Mouse (Mus musculus): ENCODE data around the gene Ptprr.

Gene Ptprr

DNA sequence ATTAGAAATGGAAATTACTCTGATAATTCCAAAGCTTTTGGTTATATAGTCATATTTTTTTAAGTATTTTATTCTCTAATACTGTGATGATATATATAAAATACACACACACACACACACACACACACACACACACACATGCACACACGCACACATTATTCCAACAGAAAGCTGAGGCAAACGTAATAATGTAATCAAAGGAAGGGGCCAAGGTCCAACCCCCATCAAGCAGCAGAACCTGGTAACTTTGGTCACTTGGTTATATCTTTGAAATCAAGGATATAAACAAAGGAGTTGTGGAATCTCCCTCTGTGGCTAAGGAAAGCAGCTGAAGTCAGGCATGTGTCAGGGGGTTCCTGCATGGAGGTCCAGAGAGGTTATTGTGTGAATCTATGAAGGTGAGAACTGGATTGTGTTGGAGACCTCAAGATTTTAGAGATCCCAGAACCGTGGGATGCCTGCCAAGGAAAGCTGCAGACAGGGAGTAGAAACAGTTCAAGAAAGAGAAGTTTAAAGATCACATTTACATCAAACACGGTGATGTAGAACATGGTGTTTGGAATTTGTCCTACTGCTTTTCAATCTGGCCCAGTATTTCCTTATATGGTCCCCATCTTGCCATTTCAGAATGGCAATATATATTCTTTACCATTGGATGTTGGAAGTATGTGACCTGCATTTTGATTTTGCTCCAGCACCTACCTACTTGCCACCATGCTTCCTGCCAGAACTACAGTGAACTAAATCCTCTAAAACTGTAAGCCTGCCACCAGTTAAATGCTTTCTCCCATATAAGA, 98.1 kb downstream of the Ptprr start:
- no peak for DNase-seq (ENCODE audit: low read depth in 1 of 2, low spot score in 2 of 2)

DNA sequence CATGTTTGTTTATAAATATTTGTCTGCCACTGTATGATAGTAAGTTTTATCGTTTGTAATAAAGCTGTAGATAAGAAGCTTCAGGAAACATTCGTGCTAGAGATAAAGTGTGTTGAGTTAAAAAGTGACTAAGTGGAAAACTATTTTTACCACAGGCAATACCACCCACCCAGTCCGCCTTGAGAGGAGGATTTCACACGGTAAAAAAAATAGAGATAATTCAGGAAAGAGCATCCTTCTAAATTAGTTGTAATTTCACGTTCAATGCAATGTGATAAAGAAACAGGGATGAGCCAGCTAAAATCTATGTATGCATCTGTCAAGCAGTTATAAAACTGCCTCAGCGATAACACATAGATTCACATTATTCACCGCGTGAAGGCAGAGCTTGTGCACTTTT, 99.0 kb downstream of the Ptprr start:
- no peak for DNase-seq (ENCODE audit: low read depth in 1 of 2, low spot score in 2 of 2)

DNA sequence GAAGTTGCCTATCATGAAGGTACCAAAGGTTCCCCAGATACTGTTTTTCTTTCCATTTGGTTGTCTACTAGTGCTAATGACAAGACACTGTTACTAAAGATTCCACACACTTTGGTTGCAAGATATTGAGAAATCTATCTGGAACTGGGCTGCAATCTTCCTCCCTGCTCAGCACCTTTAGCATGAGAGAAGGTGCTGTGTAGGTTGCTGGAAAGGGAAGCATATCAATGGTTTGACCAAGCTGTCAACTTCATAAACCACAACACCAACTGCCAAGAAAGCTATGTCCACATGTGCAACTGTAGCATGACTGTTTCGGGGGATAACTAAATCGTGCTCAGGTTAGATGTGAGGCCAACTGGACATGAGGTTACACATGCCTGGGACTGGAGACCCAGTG, 103.5 kb downstream of the Ptprr start:
- DNase-seq (ENCODE audit: low read depth in 1 of 2, low spot score in 2 of 2): no peak

DNA sequence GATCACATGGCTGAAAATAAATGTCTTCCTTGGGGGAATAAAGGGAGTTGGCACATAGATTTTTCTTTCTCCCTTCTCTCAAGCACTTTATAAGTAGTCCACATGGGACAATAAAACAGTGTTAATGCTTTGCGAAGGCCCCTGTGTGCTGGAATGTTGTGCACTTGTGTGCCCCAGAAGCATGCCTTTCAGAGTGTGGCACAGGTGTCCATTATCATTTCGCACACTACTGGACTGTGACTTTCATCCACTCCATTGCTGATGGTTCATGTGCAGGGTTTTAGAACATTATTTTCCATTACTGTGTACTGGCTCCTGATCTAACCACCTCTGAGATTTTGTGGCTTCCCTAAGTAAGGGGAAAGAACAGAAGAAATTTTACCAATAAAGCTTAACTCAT, 105.8 kb downstream of the Ptprr start:
- DNase-seq (ENCODE audit: low read depth in 1 of 2, low spot score in 2 of 2): no peak

DNA sequence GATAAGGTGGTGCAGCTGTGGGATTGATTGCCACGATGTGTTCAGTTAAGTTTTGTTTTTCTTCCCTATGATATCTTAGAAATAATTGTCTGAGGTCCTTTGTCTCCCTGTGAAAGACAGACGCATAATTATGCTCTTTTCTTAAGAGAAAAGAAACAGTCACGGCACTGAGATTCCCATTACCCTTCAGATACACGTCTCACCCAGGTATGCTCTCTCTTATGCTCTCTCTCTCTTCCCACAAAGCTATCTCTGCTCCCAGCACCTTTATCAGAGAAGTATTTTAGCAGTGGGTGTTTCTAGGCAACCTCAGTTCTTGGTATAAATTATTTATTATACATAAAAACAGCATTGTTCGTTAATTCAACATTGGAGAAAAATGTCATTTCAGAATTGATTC, 107.4 kb downstream of the Ptprr start:
- no peak for DNase-seq (ENCODE audit: low read depth in 1 of 2, low spot score in 2 of 2)

DNA sequence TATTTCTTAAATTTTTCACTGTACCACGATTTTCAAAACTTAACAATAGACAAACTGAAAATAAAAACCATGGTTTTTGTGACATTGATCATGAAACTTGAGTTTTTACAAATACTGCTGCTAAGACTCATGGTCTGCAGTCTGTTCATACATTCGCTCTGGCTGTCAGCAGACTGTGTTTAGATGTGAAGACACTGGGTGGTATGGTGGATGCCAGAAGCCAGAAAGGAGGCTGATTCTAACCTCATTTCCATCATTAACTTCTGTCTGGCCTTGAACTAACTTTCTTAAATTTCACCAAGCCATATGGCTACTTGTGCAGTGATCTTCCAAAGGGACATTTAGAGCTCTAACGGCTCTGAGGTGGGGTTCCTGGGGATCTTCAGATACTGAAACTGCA, 112.4 kb downstream of the Ptprr start:
- DNase-seq (ENCODE audit: low read depth in 1 of 2, low spot score in 2 of 2): no peak

DNA sequence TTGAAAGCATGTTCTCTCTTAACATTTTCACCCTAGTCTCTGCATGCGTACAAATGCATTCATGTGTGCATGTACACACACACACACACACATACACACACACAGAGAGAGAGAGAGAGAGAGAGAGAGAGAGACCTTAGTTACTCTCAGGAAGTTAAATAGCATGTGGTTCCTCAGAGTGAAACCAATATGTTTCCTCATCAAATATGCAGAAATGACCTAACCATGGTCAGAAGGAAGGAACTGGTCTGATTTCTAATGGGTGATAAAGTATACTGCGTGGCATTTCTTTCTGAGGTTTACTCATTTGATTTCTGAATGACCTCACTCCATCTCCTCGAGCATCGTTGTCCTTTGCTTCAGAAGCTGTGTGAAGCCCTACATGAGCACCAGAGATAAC, 113.2 kb downstream of the Ptprr start:
- DNase-seq (ENCODE audit: low read depth in 1 of 2, low spot score in 2 of 2): no peak

DNA sequence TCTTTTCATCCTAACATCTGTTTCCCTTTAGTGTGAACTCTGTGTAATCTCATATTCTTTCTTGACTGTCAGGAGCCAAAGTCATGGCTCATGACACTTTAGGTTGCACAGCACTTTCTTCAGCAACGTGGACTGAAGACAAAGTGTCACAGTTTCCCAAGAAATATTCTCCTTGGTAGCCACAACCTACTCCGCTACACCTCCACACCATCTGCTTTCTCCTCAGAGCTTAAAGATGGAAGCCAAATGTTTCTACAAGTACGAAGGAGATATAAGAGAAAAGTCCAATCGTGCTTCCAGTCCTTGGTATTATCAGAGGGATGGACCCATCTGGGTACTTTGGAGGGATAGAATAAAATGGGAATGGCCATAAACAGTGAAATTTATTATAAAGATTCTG, 114.2 kb downstream of the Ptprr start:
- DNase-seq (ENCODE audit: low read depth in 1 of 2, low spot score in 2 of 2): no peak

DNA sequence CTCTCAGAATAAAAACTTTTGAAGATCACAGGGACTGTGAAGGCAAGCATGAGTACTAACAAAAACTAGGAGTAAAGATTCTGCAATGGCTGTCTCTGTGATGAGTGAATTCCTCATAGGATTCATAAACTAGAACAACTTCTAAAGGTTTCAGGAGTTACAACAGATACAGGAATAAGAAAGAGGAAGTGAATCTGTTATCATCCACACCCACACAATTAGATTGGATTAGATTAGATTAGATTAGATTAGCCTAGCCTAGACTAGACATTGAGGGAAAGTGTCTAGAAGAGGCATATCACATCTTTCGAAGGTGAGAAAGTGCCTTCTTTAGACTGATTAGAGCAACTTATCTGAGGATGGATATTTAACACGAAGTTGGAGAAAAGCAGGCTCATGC, 117.2 kb downstream of the Ptprr start:
- no peak for DNase-seq (ENCODE audit: low read depth in 1 of 2, low spot score in 2 of 2)

DNA sequence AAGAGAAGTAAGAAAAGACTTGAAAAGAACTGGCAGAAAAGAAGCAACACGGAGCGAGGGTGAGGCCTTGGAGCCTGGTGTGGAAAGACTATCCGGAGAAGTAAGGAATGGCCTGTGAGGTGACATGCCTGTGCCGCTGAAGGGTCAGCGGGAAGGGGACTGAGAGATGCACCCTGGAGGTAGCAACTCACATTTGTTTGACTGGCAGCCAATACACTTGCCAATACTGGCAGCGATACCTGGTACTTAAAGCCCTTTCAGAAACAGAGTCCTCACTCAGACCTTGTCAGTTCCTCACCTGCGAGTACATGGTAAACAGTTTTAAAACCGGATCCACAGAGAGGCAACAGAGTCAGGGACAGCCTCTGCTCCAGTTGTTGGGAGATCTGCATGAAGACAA, 122.2 kb downstream of the Ptprr start:
- no peak for DNase-seq (ENCODE audit: low read depth in 1 of 2, low spot score in 2 of 2)

DNA sequence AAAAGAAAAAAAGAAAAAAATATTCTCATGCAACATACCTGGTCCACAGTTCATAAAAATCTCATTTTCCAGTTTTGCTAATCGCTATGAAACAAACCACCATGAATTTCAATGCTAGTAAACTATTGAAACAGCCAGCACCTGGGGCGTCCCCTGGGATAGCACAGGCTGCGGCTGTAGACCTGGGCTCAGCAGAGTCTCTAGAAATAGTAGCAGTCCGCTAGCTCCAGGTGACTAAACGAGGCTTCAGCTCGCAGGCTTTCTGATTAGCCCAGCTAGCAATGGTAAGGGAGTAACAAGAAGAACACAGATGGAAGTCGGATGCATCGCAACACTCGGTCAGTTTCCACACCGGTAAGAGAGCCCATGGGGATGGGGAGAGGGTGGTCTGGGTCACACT, 125.7 kb downstream of the Ptprr start:
- DNase-seq (ENCODE audit: low read depth in 1 of 2, low spot score in 2 of 2): no peak

DNA sequence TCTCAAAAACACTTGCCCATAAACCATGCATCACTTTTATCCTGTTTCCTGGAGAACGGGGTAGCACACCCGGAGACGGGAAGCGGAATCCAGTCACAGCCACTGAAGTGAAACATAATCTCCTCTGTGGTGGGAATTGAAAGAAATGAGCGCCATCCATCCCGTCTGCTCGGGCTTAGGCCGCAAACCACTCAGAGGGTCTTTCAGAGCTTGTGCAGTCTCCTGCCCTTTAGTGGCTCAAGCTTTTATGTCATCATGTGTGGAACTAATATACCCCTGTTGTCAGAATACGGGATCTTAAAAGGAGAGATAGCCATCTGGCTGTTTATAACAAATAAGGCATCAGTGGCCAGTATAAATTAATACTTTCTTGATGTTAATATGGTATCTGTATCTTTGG, 128.1 kb downstream of the Ptprr start:
- DNase-seq (ENCODE audit: low read depth in 1 of 2, low spot score in 2 of 2): no peak

DNA sequence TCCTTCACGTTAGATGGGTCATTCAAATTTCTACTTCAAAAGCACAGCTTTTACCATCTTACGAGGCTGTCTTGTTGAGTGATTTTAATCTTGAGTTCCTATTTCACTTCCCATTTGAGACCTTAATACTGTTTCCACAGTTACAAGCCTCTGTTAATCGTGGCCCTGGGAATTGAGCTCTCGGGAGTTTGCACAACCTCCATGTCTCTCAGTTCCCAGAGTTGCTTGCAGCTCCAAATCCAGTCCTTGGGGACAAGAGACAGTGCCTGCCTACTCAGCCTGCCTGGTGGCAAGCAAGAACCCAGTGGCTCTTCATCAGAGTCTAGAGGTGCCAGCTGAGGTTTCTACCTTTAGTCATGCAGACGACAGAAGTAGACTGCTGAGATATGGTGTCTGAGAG, 136.7 kb downstream of the Ptprr start:
- DNase-seq (ENCODE audit: low read depth in 1 of 2, low spot score in 2 of 2): no peak

DNA sequence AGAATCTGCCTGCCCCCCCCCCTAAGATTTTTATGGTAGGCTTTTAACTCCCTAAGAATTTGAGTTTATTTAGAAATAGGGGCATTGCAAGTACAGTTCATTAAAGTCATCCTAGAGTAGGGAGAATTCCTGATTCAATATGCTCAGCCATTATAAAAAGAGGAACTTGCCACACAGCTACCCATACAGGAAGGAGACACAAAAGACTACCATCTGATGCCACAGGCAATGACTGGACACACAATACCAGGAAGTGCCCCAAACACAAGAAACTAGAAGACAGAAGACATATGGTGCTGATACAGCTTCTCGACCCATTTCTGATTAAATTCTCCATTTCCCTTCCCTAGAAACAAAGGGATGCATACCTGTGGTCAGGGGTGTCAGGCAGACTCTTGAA, 138.7 kb downstream of the Ptprr start:
- no peak for DNase-seq (ENCODE audit: low read depth in 1 of 2, low spot score in 2 of 2)

DNA sequence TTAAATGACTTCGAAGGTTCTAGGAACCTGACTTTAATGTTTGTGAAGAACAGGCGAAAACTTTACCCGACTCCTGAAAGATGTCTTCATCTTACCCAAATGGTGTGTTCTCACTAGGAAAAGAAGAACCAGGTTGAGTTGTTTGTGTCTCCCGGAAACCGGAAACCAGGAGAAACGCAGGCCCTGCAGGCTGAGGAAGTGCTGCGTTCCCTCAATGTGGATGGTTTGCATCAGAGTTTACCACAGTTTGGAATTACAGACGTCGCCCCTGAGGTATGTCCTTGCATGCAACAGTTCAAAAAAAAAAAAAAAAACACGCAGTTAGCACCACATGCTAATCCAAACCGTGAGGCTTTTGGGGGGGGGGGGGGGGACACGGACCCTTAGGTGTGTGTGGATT, 144.3 kb downstream of the Ptprr start:
- no peak for DNase-seq (ENCODE audit: low read depth in 1 of 2, low spot score in 2 of 2)

DNA sequence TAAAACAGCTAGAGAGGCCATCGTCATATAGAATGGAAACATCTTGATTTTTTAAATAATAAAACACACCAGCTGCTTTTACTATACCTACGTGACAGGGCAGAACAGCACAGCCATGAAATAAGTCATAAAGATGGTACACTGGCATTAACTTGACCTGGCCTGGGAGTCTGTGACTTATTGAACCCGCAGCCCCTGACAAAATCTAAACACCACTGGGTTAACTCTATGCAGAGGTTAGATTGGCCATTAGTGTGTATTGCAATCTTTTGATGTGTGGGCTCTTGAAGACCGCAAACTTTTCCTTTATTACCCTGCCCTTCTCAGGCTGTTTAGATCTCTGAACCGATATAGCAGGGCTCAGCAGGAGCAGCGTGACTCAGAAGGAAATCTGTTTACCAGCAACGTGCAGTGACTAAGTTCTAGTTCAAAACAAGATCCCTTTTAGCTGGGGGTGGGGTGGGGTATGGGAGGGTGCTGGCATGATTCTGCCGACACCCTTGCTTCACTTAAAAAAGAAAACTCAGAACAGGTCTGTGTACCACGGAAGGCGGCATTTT, 157.4 kb downstream of the Ptprr start:
- DNase-seq (ENCODE audit: low read depth in 1 of 2, low spot score in 2 of 2): no peak

DNA sequence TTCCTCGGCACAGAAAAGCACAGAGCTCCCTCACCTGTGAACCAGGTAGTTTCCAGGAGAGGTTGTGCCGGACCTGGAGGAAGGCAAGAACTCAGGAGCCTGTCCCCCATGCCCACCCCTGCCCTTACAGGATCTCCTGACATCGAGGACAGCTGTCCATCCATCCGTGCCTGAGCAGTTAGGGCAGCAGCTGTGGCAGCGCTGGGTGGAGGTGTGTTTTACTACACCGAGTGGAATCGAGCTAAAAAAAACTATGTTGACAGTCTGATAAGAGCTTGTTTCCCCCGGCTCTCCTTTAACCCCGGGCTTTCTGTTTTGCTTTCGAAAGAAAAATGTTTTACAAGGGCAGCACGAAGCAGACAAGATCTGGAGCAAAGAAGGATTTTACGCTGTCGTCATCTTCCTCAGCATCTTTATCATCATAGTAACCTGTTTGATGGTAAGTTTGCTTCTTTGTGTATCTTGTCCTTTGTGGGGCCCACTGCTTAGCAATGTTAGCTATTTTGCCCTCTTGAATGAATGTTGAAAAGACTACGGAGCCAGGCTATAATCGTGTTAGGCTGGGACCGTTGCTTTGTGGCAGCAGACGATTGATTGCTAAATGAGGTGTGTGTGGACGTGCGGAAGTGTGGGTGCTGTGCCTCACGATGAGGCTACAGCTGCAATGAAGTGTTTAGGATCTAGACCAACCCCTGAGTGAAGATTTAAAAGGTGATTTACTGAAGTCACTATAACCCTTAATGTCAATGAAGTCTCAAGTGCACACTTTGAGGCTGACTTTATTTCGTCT, 159.6 kb downstream of the Ptprr start:
- DNase-seq (ENCODE audit: low read depth in 1 of 2, low spot score in 2 of 2): no peak

DNA sequence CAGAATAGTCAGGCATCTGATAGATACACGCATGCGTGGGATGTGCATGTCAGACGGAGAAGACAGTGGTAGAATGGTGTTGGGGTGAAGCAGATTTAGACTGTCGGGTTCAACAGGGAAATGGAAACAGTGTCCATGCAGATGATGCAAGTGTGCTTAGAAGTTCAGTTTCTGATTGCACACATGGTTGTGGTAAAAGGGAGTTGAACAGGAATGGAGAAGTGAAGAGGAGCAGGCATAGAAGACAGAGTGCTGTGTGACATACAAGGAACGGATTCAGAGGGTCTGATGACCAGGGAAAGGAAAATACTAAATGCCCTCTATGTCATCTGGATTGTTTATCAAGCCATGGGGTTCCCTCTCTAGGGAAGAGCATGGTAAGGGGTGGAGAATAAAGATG, 163.2 kb downstream of the Ptprr start:
- DNase-seq (ENCODE audit: low read depth in 1 of 2, low spot score in 2 of 2): no peak

DNA sequence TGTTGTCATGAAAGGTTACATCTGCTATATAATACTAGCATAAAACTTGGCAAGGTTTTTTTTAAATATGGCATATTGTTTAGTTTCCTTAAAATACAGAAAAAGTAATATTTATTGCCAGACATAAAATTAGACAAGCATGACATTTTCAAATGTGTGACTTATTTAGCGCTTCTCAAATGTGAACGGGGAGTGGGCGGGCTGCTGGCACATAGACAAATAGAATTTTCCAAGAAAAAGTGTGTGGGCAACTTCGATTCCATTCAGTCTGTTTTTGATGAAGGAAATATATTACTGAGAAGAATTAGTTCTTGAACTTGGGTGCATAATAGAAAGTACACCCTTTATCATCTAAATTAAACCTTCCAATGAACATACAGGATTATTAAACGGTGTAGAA, 164.2 kb downstream of the Ptprr start:
- DNase-seq (ENCODE audit: low read depth in 1 of 2, low spot score in 2 of 2): no peak

DNA sequence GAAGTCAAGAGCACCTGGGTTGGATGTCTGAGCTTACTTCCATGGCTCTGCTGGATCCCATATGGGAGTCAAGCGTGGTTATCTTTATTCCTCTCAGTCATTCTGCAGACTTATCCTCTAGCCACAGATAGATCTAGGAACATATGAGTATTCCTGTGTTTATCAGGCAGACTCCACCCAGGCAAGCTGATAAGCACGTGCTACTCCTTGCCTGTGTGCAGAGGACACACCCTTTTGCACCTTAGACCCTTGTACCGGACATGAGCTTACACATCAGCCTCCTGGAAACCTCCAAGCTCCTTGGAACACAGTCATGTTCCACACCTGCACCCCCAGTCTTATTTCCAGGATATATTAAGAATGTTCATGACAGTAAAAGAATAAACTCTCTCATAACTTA, 165.2 kb downstream of the Ptprr start:
- no peak for DNase-seq (ENCODE audit: low read depth in 1 of 2, low spot score in 2 of 2)

DNA sequence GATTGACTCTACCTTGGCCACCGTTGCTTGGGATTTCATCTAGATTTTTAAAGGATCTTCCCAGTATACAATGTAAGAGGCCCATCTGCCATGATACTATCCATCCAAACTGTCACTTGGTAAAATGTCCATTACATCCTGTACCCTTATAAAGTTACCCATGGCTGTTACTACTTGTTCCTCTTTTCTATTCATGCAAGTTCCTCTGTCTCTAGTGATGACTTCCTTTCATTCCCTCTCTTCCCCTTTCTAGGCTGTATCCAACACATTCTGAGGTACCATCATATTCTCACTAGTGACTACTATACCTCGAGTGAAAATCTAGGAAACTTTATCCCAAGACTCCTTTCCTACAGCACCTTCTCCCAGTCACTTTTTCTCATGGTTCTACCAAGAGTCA, 173.7 kb downstream of the Ptprr start:
- DNase-seq (ENCODE audit: low read depth in 1 of 2, low spot score in 2 of 2): no peak

DNA sequence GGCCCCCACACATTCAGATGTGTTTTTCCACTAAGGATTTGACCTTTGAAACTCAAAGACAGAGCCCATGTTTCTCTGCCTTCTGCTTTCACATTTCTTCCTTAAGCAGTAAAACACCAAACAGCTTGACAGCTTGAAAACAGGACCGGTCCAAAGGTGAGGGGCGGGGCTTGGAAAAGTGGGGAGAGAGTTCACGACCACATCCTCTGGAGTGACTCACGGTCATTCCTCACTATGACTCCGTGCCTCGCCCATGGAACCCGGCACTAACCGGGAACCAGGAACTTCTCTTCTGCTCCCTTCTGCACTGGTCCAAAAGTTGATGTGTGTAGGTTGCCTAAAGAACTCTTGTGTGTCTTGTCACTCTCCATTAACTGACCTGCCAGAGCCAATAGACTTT, 174.3 kb downstream of the Ptprr start:
- DNase-seq (ENCODE audit: low read depth in 1 of 2, low spot score in 2 of 2): no peak

DNA sequence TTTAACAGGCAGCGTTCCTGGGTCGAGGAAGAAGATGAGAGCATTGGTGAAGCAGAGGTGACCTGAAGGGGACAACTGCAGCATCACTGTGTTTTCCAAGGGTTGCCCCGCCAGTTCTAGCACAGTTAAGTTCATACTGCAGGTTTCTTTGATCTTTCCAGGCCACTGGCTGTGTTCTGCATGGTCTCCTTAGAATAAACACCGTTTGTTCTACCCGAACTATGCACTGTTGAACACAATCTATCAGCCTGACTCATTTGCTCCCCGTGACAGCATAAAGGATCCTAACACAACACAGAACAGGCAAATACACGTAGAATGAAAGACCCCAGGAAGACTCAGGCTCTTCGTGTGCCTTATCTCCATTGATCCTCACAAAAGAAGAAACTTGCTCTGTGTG, 176.4 kb downstream of the Ptprr start:
- no peak for DNase-seq (ENCODE audit: low read depth in 1 of 2, low spot score in 2 of 2)
